Mouse (Mus musculus): ENCODE results near the gene Trcg1.

DNA sequence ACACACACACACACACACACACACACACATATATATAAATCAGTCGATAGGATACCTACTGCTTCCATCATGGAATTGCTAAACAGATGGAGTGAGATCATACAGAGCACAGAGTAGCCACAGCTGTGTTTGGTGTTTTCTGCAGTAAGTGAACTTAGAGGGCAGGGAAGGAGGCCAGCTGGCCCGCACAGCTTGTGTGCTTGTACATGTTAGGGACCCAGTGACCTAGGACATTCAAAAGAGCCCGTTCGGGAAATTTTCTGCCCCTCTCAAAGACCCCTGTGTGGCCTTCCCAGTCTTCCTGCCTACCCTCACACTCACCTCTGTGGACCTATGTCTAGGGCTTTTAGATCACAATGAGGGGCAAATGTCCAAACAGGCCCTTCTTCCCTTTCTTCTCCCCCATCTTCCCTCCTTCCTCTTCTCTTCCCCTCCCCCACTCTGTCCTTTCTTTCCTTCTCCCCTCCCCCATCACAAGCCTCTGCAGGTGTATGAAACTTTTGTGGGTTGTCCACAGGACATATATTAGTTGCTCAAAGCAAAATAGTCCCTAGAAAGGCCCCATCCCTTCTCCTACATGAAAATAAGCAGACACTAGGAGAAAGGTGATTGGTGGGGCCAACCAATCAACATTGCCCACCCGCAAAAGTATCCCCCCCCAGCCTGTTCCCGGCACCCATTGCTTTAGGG, 37.6 kb downstream of the Trcg1 start:
- TF ChIP-seq TAL1 (IDR thresholded peaks at IDR 0.05; ENCODE audit: low read length) (no peak), GATA1 (IDR thresholded peaks at IDR 0.05; ENCODE audit: low read length) (no peak)
